Mouse (Mus musculus): ENCODE results near the gene Sox10. TPM values are rescaled to one million over a fixed set of nuclear protein-coding genes. Genes with fewer than 3 reads are reported as not detected.
A peak's percentile ranks its signal among the peaks of the same experiment; 100 is the strongest.

Sox10 gene
- polyA plus RNA-seq, 1 experiment from 2014 or later: 8.2 TPM

GRCm38 (mm10) chr15:79192885-79193845, 28.1 kb upstream of the Sox10 start:
- peak; percentile 61 for ATAC-seq
- Histone ChIP-seq H3K4me3 (replicated peaks) (no peak overlapping the region), H3K4me2 (replicated peaks) (peak overlapping the region; percentile 28), H3K27me3 (replicated peaks) (no peaks in the 10 kb centered on the region), H3K4me1 (replicated peaks) (0 out of 2 replicates have a peak, but pooled peaks cover 11% of the 10 kb centered on the region), H3K36me3 (no peaks in the 10 kb centered on the region), H3K9me3 (no peaks in the 10 kb centered on the region), H3K27ac (0 out of 2 replicates have a peak overlapping the region, but pooled peaks have one; percentile 27), H3K9ac (no peak overlapping the region)
- 42% methylated on average over 27 of the region's 27 CpGs for WGBS

GRCm38 (mm10) chr15:79192450-79192849, 27.4 kb upstream of the Sox10 start:
- ATAC-seq: no peak
- 0 out of 2 replicates have a peak, but pooled peaks cover 11% of the 10 kb centered on the region for H3K4me1 ChIP-seq (replicated peaks)
- no peak overlapping the region for H3K4me3 ChIP-seq (replicated peaks)
- H3K4me2 ChIP-seq (replicated peaks): no peak overlapping the region
- no peak overlapping the region for H3K27ac ChIP-seq
- H3K9me3 ChIP-seq: no peaks in the 10 kb centered on the region
- H3K27me3 ChIP-seq (replicated peaks): no peaks in the 10 kb centered on the region
- WGBS: 89% methylated on average over 6 of the region's 6 CpGs
- H3K9ac ChIP-seq: no peak overlapping the region
- H3K36me3 ChIP-seq: no peaks in the 10 kb centered on the region

GRCm38 (mm10) chr15:79191426-79191825, 26.4 kb upstream of the Sox10 start:
- WGBS: 97% methylated on average over 2 of the region's 2 CpGs
- no peaks in the 10 kb centered on the region for H3K27me3 ChIP-seq (replicated peaks)

GRCm38 (mm10) chr15:79187819-79188218, 22.8 kb upstream of the Sox10 start:
- 86% methylated on average over 8 of the region's 8 CpGs for WGBS
- Histone ChIP-seq H3K9me3 (no peaks in the 10 kb centered on the region), H3K36me3 (no peaks in the 10 kb centered on the region), H3K4me3 (replicated peaks) (no peak overlapping the region), H3K9ac (no peak overlapping the region), H3K27ac (no peak overlapping the region), H3K4me1 (replicated peaks) (0 out of 2 replicates have a peak, but pooled peaks cover 3% of the 10 kb centered on the region), H3K4me2 (replicated peaks) (no peak overlapping the region), H3K27me3 (replicated peaks) (no peaks in the 10 kb centered on the region)
- no peak for ATAC-seq

More at GRCm38 (mm10) chr15:79191426-79191825, 26.4 kb upstream of the Sox10 start:
- H3K4me3 ChIP-seq (replicated peaks): no peak overlapping the region
- no peak for ATAC-seq
- H3K9ac ChIP-seq: no peak overlapping the region
- H3K36me3 ChIP-seq: no peaks in the 10 kb centered on the region
- H3K27ac ChIP-seq: no peak overlapping the region
- H3K4me1 ChIP-seq (replicated peaks): 0 out of 2 replicates have a peak, but pooled peaks cover 11% of the 10 kb centered on the region
- H3K4me2 ChIP-seq (replicated peaks): no peak overlapping the region
- no peaks in the 10 kb centered on the region for H3K9me3 ChIP-seq

GRCm38 (mm10) chr15:79185213-79185612, 20.2 kb upstream of the Sox10 start:
- Histone ChIP-seq H3K27ac (no peak overlapping the region), H3K4me1 (replicated peaks) (no peaks in the 10 kb centered on the region), H3K4me3 (replicated peaks) (no peak overlapping the region), H3K9ac (no peak overlapping the region), H3K36me3 (no peaks in the 10 kb centered on the region), H3K4me2 (replicated peaks) (no peak overlapping the region), H3K9me3 (no peaks in the 10 kb centered on the region), H3K27me3 (replicated peaks) (no peaks in the 10 kb centered on the region)
- ATAC-seq: no peak
- WGBS: 49% methylated on average over 10 of the region's 10 CpGs

GRCm38 (mm10) chr15:79176905-79177304, 11.9 kb upstream of the Sox10 start:
- 63% methylated on average over 6 of the region's 6 CpGs for WGBS
- Histone ChIP-seq H3K4me1 (replicated peaks) (no peaks in the 10 kb centered on the region), H3K9ac (no peak overlapping the region), H3K9me3 (no peaks in the 10 kb centered on the region), H3K36me3 (no peaks in the 10 kb centered on the region), H3K4me3 (replicated peaks) (no peak overlapping the region), H3K27ac (no peak overlapping the region), H3K4me2 (replicated peaks) (no peak overlapping the region), H3K27me3 (replicated peaks) (no peaks in the 10 kb centered on the region)
- ATAC-seq: no peak

- Histone ChIP-seq H3K27ac (no peak overlapping the region), H3K27me3 (replicated peaks) (peaks cover 55% of the 10 kb centered on the region), H3K4me2 (replicated peaks) (no peak overlapping the region), H3K4me1 (replicated peaks) (0 out of 2 replicates have a peak, but pooled peaks cover 8% of the 10 kb centered on the region), H3K9ac (no peak overlapping the region), H3K9me3 (no peaks in the 10 kb centered on the region), H3K4me3 (replicated peaks) (no peak overlapping the region), H3K36me3 (no peaks in the 10 kb centered on the region)
- peak; percentile 27; the same call in 1 of the 2 replicates for ATAC-seq
- 56% methylated on average over 8 of the region's 8 CpGs for WGBS
Observed at GRCm38 (mm10) chr15:79166712-79167111, 1.7 kb upstream of the Sox10 start.

GRCm38 (mm10) chr15:79164251-79164650, 789 bp downstream of the Sox10 start:
- H3K9ac ChIP-seq: no peak overlapping the region
- no peak overlapping the region for H3K27ac ChIP-seq
- H3K4me3 ChIP-seq (replicated peaks): 0 out of 2 replicates have a peak overlapping the region, but pooled peaks have one; percentile 15
- 6% methylated on average over 15 of the region's 15 CpGs for WGBS
- H3K27me3 ChIP-seq (replicated peaks): peaks cover 74% of the 10 kb centered on the region
- 0 out of 2 replicates have a peak, but pooled peaks cover 8% of the 10 kb centered on the region for H3K4me1 ChIP-seq (replicated peaks)
- H3K4me2 ChIP-seq (replicated peaks): no peak overlapping the region
- no peaks in the 10 kb centered on the region for H3K9me3 ChIP-seq
- no peaks in the 10 kb centered on the region for H3K36me3 ChIP-seq
- ATAC-seq: peak; percentile 21; the same call in 1 of the 2 replicates

GRCm38 (mm10) chr15:79162822-79163221, 2.2 kb downstream of the Sox10 start:
- WGBS: 32% methylated on average over 14 of the region's 14 CpGs
- ATAC-seq: no peak
- no peak overlapping the region for H3K9ac ChIP-seq
- no peaks in the 10 kb centered on the region for H3K36me3 ChIP-seq
- H3K4me3 ChIP-seq (replicated peaks): peak overlapping the region; percentile 22
- H3K4me2 ChIP-seq (replicated peaks): no peak overlapping the region
- H3K4me1 ChIP-seq (replicated peaks): 0 out of 2 replicates have a peak, but pooled peaks cover 8% of the 10 kb centered on the region
- H3K9me3 ChIP-seq: no peaks in the 10 kb centered on the region
- H3K27ac ChIP-seq: no peak overlapping the region
- peaks cover 82% of the 10 kb centered on the region for H3K27me3 ChIP-seq (replicated peaks)

GRCm38 (mm10) chr15:79162301-79162700, 2.7 kb downstream of the Sox10 start:
- H3K27me3 ChIP-seq (replicated peaks): peaks cover 83% of the 10 kb centered on the region
- WGBS: 63% methylated on average over 7 of the region's 7 CpGs
- H3K9me3 ChIP-seq: no peaks in the 10 kb centered on the region
- ATAC-seq: no peak
- H3K4me2 ChIP-seq (replicated peaks): no peak overlapping the region
- H3K27ac ChIP-seq: no peak overlapping the region
- H3K4me3 ChIP-seq (replicated peaks): no peak overlapping the region; the same call in 1 of the 2 replicates
- no peaks in the 10 kb centered on the region for H3K36me3 ChIP-seq
- H3K9ac ChIP-seq: no peak overlapping the region
- H3K4me1 ChIP-seq (replicated peaks): 0 out of 2 replicates have a peak, but pooled peaks cover 8% of the 10 kb centered on the region

- Histone ChIP-seq H3K9ac (0 out of 2 replicates have a peak overlapping the region, but pooled peaks have one; percentile 17), H3K9me3 (no peaks in the 10 kb centered on the region), H3K27ac (no peak overlapping the region), H3K36me3 (peaks cover 4% of the 10 kb centered on the region), H3K4me3 (replicated peaks) (no peak overlapping the region), H3K4me1 (replicated peaks) (no peaks in the 10 kb centered on the region), H3K27me3 (replicated peaks) (peaks cover 19% of the 10 kb centered on the region), H3K4me2 (replicated peaks) (no peak overlapping the region)
- WGBS: 39% methylated on average over 3 of the region's 3 CpGs
- ATAC-seq: no peak
Observed at GRCm38 (mm10) chr15:79155572-79155971, 9.5 kb downstream of the Sox10 start.

- H3K4me3 ChIP-seq (replicated peaks): no peak overlapping the region
- H3K36me3 ChIP-seq: peaks cover 21% of the 10 kb centered on the region
- no peak overlapping the region for H3K4me2 ChIP-seq (replicated peaks)
- H3K4me1 ChIP-seq (replicated peaks): no peaks in the 10 kb centered on the region
- H3K27me3 ChIP-seq (replicated peaks): peaks cover 3% of the 10 kb centered on the region; the same call in 1 of the 2 replicates
- peak overlapping the region; percentile 58; the same call in 1 of the 2 replicates for H3K27ac ChIP-seq
- no peak for ATAC-seq
- 60% methylated on average over 6 of the region's 6 CpGs for WGBS
- H3K9ac ChIP-seq: no peak overlapping the region
- no peaks in the 10 kb centered on the region for H3K9me3 ChIP-seq
Observed at GRCm38 (mm10) chr15:79152709-79153108, 12.3 kb downstream of the Sox10 start.

Measured in intestine, embryonic 15.5 days (tissue).